In the genomic region with DNA sequence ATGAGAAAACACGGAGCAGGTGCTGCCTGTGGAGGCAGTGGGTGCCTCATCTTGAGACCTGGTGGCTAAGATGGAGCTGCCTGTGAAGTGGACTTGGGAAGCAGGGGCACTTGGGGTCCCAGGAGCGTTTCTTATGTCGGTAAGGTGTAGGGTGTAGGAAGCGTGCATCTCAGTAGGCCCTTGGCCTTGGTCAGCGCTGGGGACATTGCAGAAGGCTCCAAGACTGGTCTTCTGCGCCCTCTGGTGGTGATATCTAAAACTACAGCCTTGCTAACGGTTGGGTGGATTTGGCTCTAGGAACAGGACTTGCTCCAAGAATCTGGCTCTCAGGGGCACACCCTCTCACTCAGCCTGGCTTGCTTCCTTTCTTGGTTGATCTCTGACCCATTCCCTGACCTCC, we compare ENCODE assay signal across 8 mouse cellular contexts. TPM values are rescaled to one million over a fixed set of nuclear protein-coding genes. Genes with fewer than 3 reads are reported as not detected.
DNase-seq lines count a peak whose midpoint lies in the region; ATAC-seq and TF ChIP-seq lines count a peak whose summit lies in the region.

No protein-coding gene starts in this region.

- DNase-seq in heart, postnatal 14 days = peak; percentile 86 to 92
- DNase-seq in large intestine, adult 2 months (ENCODE audit: low read depth, low spot score) = peak; percentile 67
- peak; percentile 89 to 92 for DNase-seq in lung, adult 18-20 months

- peak; percentile 90 for TF ChIP-seq CTCF in E14TG2a.4 (conservative IDR thresholded peaks at IDR 0.05; ENCODE audit: low read length)
- peak; percentile 90 for TF ChIP-seq CTCF in testis, adult 2 months (IDR thresholded peaks at IDR 0.05; ENCODE audit: control insufficient read depth, insufficient read depth, insufficient replicate concordance, low read depth, low read length)

- H3K27me3 ChIP-seq in E14TG2a.4 (ENCODE audit: insufficient read depth, low read length) = no peaks in the 10 kb centered on the region
- H3K27me3 ChIP-seq in forebrain, embryonic 13.5 days = no peaks in the 10 kb centered on the region
- H3K27me3 ChIP-seq in neural tube, embryonic 14.5 days (ENCODE audit: control insufficient read depth, insufficient read depth, low read length) = no peaks in the 10 kb centered on the region
- no peaks in the 10 kb centered on the region for H3K27me3 ChIP-seq in testis, adult 2 months (ENCODE audit: control insufficient read depth, insufficient read depth, low read length)

- peaks cover 51% of the 10 kb centered on the region for H3K4me1 ChIP-seq in E14TG2a.4 (replicated peaks; ENCODE audit: low read depth, low read length)
- H3K4me1 ChIP-seq in forebrain, embryonic 13.5 days = peaks cover 8% of the 10 kb centered on the region
- H3K4me1 ChIP-seq in neural tube, embryonic 14.5 days (ENCODE audit: control insufficient read depth, insufficient read depth, low read length) = 0 out of 2 replicates have a peak, but pooled peaks cover 3% of the 10 kb centered on the region
- peaks cover 4% of the 10 kb centered on the region; the same call in 1 of the 2 replicates for H3K4me1 ChIP-seq in testis, adult 2 months (ENCODE audit: control insufficient read depth, insufficient read depth, low read length)

- 0 out of 2 replicates have a peak overlapping the region, but pooled peaks have one; percentile 17 for H3K4me3 ChIP-seq in E14TG2a.4 (replicated peaks; ENCODE audit: low read length)
- H3K4me3 ChIP-seq in forebrain, embryonic 13.5 days = no peak overlapping the region
- H3K4me3 ChIP-seq in neural tube, embryonic 14.5 days (ENCODE audit: low read depth, low read length) = no peak overlapping the region
- no peak overlapping the region for H3K4me3 ChIP-seq in testis, adult 2 months (ENCODE audit: control insufficient read depth, low read depth, low read length)

- no peak overlapping the region for H3K27ac ChIP-seq in forebrain, embryonic 13.5 days
- no peak overlapping the region for H3K27ac ChIP-seq in neural tube, embryonic 14.5 days (ENCODE audit: low read depth, low read length)
- H3K27ac ChIP-seq in testis, adult 2 months (ENCODE audit: control insufficient read depth, insufficient read depth, low read depth, low read length) = no peak overlapping the region

- H3K4me2 ChIP-seq in forebrain, embryonic 13.5 days = peak overlapping the region; percentile 49
- H3K4me2 ChIP-seq in neural tube, embryonic 14.5 days (ENCODE audit: low read depth, low read length) = peak overlapping the region; percentile 32

- WGBS in forebrain, embryonic 13.5 days = 4% methylated on average over 7 of the region's 7 CpGs
- WGBS in large intestine, adult 2 months = 2% methylated on average over 7 of the region's 7 CpGs
- WGBS in neural tube, embryonic 14.5 days = 3% methylated on average over 7 of the region's 7 CpGs

- peak overlapping the region; percentile 38; the same call in 1 of the 2 replicates for H3K9ac ChIP-seq in forebrain, embryonic 13.5 days
- H3K9ac ChIP-seq in neural tube, embryonic 14.5 days (replicated peaks; ENCODE audit: low read depth, low read length) = 0 out of 2 replicates have a peak overlapping the region, but pooled peaks have one; percentile 21

- intact Hi-C loops in heart, postnatal 14 days (cut with DNase I) = loop anchor here (1.0 to 10.0 kb wide), 3 partner anchors 91 to 535 kb away; partner anchors contain the start of genes Icosl and Ube2g2

- ATAC-seq in cerebellum, adult (ENCODE audit: insufficient number of reproducible peaks, low FRiP score, low TSS enrichment) = peak; percentile 63
- peak; percentile 75 for ATAC-seq in forebrain, embryonic 13.5 days
- ATAC-seq in neural tube, embryonic 14.5 days (ENCODE audit: low read depth) = peak; percentile 83

- no peak for TF ChIP-seq POLR2A in testis, adult 2 months (IDR thresholded peaks at IDR 0.05; ENCODE audit: control insufficient read depth, low read depth, low read length)

- peaks cover 46% of the 10 kb centered on the region for H3K36me3 ChIP-seq in E14TG2a.4 (ENCODE audit: insufficient read depth, low read length)
- peaks cover 33% of the 10 kb centered on the region for H3K36me3 ChIP-seq in forebrain, embryonic 13.5 days (ENCODE audit: poor library complexity, severe bottlenecking)
- H3K36me3 ChIP-seq in neural tube, embryonic 14.5 days (ENCODE audit: control insufficient read depth, insufficient read depth, low read length) = peaks cover 27% of the 10 kb centered on the region
- H3K36me3 ChIP-seq in testis, adult 2 months (ENCODE audit: control insufficient read depth, insufficient read depth, low read length) = no peaks in the 10 kb centered on the region

- H3K9me3 ChIP-seq in E14TG2a.4 (ENCODE audit: low read length) = no peaks in the 10 kb centered on the region
- H3K9me3 ChIP-seq in forebrain, embryonic 13.5 days (replicated peaks) = no peaks in the 10 kb centered on the region
- H3K9me3 ChIP-seq in neural tube, embryonic 14.5 days (ENCODE audit: control insufficient read depth, low read length) = no peaks in the 10 kb centered on the region

RNA-seq across cellular contexts. Expression of gene D10Jhu81e, which starts 9.7 kb away (rescaled TPM):
- polyA plus RNA-seq in forebrain, embryonic 13.5 days (2015; fragmentation: Nextera tagmentation; extraction: Ambion mirVana) = 18.9 and 22.4 TPM in 2 replicates
- 100 to 1,000 TPM; 380 to 389 TPM for total RNA-seq in heart, postnatal 14 days (2021)
- polyA plus RNA-seq in large intestine, adult 2 months (2012; rRNA removed) = 51.9 and 61.5 TPM in 2 replicates
- polyA plus RNA-seq in neural tube, embryonic 14.5 days (2014; fragmentation: Nextera tagmentation; extraction: Ambion mirVana) = 14.6 and 16.0 TPM in 2 replicates
- polyA plus RNA-seq in testis, adult 2 months (2012; rRNA removed) = 23.2 and 26.1 TPM in 2 replicates

RNA-seq across cellular contexts. Expression of gene Pwp2, which starts 25.0 kb away (rescaled TPM):
- polyA plus RNA-seq in forebrain, embryonic 13.5 days (2015; fragmentation: Nextera tagmentation; extraction: Ambion mirVana) = 19.1 and 23.0 TPM in 2 replicates
- 1 to 10 TPM; 7.0 to 8.2 TPM for total RNA-seq in heart, postnatal 14 days (2021)
- polyA plus RNA-seq in large intestine, adult 2 months (2012; rRNA removed) = 7.9 and 9.2 TPM in 2 replicates
- 12.7 and 15.7 TPM in 2 replicates for polyA plus RNA-seq in neural tube, embryonic 14.5 days (2014; fragmentation: Nextera tagmentation; extraction: Ambion mirVana)
- 5.8 and 6.4 TPM in 2 replicates for polyA plus RNA-seq in testis, adult 2 months (2012; rRNA removed)
